Mouse (Mus musculus): ENCODE data around the gene Tubb3.
"Not testable (repeated sequence)": the region's sequence is repeated elsewhere in the genome, so short reads cannot be mapped to it uniquely, and the experiment has no call there.

Gene Tubb3

GRCm38 (mm10) chr8:123433241-123433974 is 22.2 kb downstream of the Tubb3 start:
- DNase-seq: not testable (repeated sequence)

DNA sequence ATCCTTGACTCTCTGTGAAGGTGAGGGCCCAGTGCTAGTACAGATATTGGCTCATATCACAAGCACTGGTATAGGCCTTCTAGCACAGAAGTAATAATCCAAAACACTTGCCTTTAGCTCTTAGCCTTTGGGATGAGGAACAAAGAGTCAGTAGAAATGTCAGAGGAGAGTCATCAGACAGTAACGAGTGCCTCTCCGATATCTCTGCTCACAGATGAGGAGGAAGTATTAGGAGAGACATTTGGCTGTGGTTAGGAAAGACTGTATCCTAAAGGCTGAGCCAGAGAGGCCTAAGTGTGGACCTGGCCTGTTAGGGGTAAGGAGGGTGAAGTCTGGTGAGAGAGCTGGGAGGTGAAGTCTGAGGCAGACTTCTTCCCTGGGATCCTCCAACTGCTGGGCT is 30.6 kb downstream of the Tubb3 start:
- no peak for DNase-seq

DNA sequence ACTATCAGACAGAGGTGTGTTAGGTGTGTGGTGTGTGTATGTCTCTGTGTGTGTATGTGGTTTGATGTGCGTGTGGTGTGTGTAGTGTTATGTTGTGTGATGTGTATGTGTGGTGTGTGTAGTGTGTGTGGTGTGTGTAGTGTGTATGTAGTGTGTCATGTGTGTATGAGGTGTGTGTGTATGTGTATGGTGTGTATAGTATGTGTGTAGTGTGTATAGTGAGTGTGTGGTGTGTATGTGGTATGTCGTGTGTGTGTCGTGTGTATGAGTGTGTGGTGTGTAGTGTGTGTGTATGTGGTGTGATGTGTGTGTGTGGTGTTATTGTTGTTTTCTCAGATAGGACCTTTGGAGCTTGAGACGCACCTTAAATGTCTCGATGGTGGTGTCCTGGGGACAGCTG is 31.1 kb downstream of the Tubb3 start:
- DNase-seq: no peak

DNA sequence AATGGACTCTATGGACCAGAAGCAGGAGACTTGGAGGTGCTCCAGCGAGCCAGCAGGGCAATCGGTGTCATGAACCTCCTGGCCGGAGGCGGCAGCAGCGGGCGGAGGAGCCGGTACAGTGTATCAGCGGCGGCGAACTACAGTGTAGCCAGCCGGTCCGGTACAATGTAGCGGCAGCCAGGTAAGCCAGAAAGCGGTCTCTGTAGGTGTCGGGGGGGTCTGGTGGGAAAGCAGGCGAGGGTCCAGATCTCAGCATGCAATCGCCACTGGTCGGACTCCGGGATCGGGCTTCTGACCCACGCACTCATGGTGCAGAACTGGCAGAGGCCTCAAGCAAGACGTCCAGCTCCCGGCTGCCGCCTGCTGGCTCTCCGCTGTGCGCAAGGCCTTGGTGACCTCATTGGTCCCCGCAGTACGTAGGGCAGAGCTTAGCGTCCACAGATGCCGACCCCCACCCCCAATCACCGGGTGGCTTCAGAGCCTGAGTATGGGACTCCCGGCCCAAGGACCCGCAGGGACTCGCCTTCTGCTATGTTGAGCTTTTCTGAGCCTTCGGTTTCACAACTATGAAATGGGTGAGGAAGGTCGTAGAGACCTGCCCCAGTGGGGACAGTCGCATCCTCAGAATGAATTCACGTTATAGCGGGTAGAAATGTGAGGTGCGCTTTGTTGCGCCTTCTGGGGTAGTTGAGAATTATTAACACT is 31.8 kb downstream of the Tubb3 start:
- DNase-seq: peak; percentile 94

DNA sequence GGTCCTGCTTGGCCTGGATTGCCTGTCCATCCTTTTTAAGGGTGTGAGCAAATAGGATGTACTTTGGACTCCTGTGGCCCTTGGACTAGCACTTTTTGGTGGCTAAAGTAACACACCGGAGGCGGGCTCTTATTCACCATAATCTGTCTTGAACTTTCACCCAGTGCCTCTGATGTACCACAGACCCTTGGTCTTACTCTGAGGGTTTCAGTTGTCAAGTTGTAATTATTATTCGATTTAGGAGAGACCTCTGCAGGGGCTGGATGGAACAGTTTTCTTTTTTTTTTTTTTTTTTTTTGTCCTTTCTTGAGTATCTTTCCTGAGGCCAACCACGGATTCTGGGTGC is 32.3 kb downstream of the Tubb3 start:
- no peak for DNase-seq

DNA sequence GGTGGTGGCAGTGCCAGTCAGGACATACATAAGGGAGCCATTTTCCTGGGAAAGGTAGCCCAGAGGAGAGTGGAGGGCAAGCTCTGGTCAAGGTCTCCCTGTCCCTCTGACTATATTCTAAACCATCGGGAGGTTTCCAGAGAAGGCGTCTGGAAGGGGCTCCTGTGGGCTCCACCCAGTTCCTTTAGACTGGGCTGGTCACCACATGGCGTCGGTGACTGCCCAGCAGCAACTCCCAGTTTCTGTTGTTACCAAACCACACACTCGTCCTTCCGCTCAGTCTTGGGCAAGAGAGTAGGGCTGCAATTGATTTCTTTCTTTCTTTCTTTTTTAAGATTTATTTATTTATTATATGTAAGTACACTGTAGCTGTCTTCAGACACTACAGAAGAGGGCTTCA is 32.9 kb downstream of the Tubb3 start:
- DNase-seq: no peak

- DNase-seq: no peak
Measured at GRCm38 (mm10) chr8:123445981-123446380, 34.8 kb downstream of the Tubb3 start.

DNA sequence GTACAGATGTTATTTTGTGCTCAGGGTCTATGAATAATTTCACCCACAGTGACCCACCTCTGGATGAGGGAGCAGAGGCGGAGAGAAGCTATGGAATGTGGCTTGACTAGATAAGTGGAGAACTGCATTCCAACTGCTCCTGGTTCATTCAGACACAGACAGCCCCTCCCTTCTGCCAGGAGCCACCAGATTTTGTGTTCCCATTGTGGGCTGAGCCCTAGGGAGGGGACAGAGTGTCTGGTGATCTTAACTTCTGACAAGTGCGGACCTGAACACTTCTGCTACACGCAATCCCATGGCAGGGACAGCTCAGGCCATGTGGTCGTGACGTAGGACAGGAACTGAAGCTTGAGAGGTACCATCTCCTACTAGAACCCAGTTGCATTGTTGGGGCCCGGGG is 35.6 kb downstream of the Tubb3 start:
- no peak for DNase-seq

DNA sequence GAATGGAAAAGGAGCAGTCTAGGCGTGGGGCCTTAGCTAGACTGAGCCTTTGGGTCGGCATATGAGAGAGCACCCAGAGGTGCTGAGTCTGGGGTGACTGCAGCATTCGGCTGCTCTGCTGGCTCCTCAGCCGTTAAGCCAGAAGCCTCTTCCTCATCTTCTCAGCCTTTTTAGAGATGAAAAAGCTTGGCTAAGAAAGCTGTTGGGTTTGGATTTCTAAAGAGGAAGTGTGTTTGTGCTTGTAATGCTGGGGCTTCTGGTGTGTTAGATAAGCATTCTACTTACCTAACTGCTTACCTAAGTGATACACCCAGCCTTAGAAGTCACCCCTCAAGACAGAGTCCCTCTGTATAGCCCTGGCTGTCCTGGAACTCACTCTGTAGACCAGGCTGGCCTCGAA is 39.6 kb downstream of the Tubb3 start:
- DNase-seq: no peak

DNA sequence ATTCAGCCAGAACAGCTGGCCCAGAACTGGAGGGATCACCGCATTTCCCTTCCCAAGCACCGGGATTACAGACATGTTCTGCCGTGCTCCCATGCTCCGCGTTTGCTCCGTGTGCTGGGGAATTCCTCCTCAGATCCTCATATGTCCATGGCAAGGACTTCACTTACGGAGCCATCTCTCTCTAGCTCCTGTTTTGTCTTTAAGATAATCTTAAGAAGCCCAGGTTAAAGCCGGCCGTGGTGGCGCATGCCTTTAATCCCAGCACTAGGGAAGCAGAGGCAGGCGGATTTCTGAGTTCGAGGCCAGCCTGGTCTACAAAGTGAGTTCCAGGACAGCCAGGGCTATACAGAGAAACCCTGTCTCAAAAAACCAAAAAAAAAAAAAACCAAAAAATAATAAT is 40.5 kb downstream of the Tubb3 start:
- DNase-seq: not testable (repeated sequence)

DNA sequence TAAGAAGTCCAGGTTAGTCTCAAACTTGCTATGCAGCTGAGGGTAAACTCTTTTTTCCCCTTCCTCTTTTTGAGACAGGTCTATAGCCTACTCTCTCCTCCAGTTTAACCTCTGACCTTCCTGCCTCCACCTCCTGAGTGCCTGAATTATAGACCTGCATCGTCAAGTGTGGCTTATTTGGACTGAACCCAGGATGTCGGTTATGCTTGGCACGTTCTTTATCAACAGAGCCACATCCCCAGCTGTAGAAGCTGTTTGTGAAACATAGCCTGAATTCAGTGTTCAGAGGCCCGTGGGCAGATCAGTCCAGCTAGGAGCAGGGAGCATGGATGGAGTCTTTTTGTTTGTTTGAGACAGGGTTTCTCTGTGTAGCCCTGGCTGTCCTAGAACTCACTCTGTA is 40.9 kb downstream of the Tubb3 start:
- no peak for DNase-seq

DNA sequence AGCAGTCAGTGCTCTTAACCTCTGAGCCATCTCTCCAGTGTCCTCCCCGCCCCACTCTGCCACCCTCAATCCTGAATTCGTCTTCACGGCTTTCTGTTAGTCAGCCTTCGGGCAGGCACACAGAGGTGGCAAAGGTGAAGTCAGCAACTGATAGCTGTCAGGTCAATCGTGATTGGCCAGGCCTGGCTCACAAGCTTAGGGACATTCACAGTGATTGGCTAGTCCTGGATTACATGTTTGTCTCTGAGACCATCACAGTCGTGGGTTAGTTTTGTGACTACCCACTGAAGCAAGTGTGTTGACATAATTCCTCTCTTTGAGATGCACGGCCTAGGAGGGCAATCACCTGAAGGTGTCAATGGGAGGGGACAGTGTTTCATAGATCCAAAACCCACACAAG is 42.1 kb downstream of the Tubb3 start:
- no peak for DNase-seq

DNA sequence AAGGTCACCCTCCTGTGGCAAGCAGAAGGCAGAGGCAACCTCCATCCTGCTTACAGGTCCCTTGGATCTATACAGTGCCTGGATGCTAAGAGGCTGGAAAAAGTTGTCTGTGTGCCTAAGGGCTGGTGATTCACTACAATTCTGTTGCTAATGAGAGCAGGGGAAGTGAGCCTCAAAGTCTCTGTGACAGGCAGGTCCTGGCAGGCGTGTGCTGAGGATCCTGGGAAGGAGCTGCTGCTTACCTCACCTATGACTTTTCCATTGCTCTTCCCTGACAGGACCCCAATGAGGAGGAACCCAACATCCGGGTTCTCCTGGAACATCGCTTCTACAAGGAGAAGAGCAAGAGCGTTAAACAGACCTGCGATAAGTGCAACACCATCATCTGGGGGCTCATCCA is 42.7 kb downstream of the Tubb3 start:
- no peak for DNase-seq

- DNase-seq: no peak
Measured at GRCm38 (mm10) chr8:123454559-123454958, 43.3 kb downstream of the Tubb3 start.

GRCm38 (mm10) chr8:123463651-123464050 is 52.4 kb downstream of the Tubb3 start:
- no peak for DNase-seq

GRCm38 (mm10) chr8:123467476-123467875 is 56.3 kb downstream of the Tubb3 start:
- DNase-seq: no peak

Measured in thymus, postnatal 14 days (tissue).